10 mouse cellular contexts compared by ENCODE assay signal in genomic region chr3:107786980-107787612, GRCm38 (mm10). TPM values are rescaled to one million over a fixed set of nuclear protein-coding genes. Genes with fewer than 3 reads are reported as not detected.
DNase-seq lines count a peak whose midpoint lies in the region; ATAC-seq lines count a peak whose summit lies in the region.
"Had no signal": no experiment of that assay in that cellular context is flagged by ENCODE, and none has a peak within 500 bp of the region (broad histone marks: within the 10 kb centered on the region; RNA-seq: fewer than 3 reads in every experiment).

No protein-coding gene starts in this region.

- 56% methylated on average over 11 of the region's 11 CpGs for WGBS in hindbrain, embryonic 10.5 days
- 51% methylated on average over 11 of the region's 11 CpGs for WGBS in hindbrain, embryonic 11.5 days
- WGBS in heart, embryonic 13.5 days: 60% methylated on average over 11 of the region's 11 CpGs
- 47% methylated on average over 11 of the region's 11 CpGs for WGBS in limb, embryonic 10.5 days

- DNase-seq in hindbrain, embryonic 10.5 days (ENCODE audit: low spot score): peak; percentile 10
- DNase-seq in hindbrain, embryonic 11.5 days (ENCODE audit: low spot score): no peak
- DNase-seq in adrenal gland, adult 8-10 months: peak; percentile 62
- peak; percentile 53 for DNase-seq in limb, embryonic 10.5 days (ENCODE audit: low spot score)
- no peak for DNase-seq in liver
- no peak for DNase-seq in frontal cortex, postnatal 14 days (ENCODE audit: low spot score in 2 of 2)
- DNase-seq in c-Kit-positive CD71-positive TER-119-positive erythroid progenitor cells, embryonic 14.5 days (ENCODE audit: low spot score): no peak

- H3K27ac ChIP-seq in hindbrain, embryonic 10.5 days: peak overlapping the region; percentile 66
- no peak overlapping the region for H3K27ac ChIP-seq in hindbrain, embryonic 11.5 days (ENCODE audit: low read depth, low read length)
- no peak overlapping the region for H3K27ac ChIP-seq in heart, embryonic 13.5 days (replicated peaks)
- peak overlapping the region; percentile 80 for H3K27ac ChIP-seq in limb, embryonic 10.5 days
- H3K27ac ChIP-seq: embryonic facial prominence, embryonic 12.5 days; limb, embryonic 13.5 days had no signal

- no peak overlapping the region for H3K4me3 ChIP-seq in hindbrain, embryonic 10.5 days
- no peak overlapping the region for H3K4me3 ChIP-seq in hindbrain, embryonic 11.5 days (ENCODE audit: low read depth, low read length)
- no peak overlapping the region for H3K4me3 ChIP-seq in heart, embryonic 13.5 days
- peak overlapping the region; percentile 10; the same call in 1 of the 2 replicates for H3K4me3 ChIP-seq in limb, embryonic 10.5 days
- H3K4me3 ChIP-seq: embryonic facial prominence, embryonic 12.5 days; limb, embryonic 13.5 days had no signal

- H3K4me1 ChIP-seq in hindbrain, embryonic 10.5 days (replicated peaks): peaks cover 43% of the 10 kb centered on the region
- H3K4me1 ChIP-seq in hindbrain, embryonic 11.5 days (replicated peaks; ENCODE audit: control insufficient read depth, insufficient read depth, low read length): peaks cover 4% of the 10 kb centered on the region
- peaks cover 52% of the 10 kb centered on the region for H3K4me1 ChIP-seq in heart, embryonic 13.5 days
- peaks cover 48% of the 10 kb centered on the region for H3K4me1 ChIP-seq in limb, embryonic 10.5 days

- H3K36me3 ChIP-seq in hindbrain, embryonic 10.5 days: no peaks in the 10 kb centered on the region
- no peaks in the 10 kb centered on the region for H3K36me3 ChIP-seq in hindbrain, embryonic 11.5 days (ENCODE audit: control insufficient read depth, insufficient read depth, low read length)
- no peaks in the 10 kb centered on the region for H3K36me3 ChIP-seq in heart, embryonic 13.5 days
- H3K36me3 ChIP-seq in limb, embryonic 10.5 days: no peaks in the 10 kb centered on the region
- H3K36me3 ChIP-seq: embryonic facial prominence, embryonic 12.5 days; limb, embryonic 13.5 days had no signal

- no peaks in the 10 kb centered on the region for H3K27me3 ChIP-seq in hindbrain, embryonic 10.5 days (ENCODE audit: insufficient read depth, poor library complexity, severe bottlenecking)
- no peaks in the 10 kb centered on the region for H3K27me3 ChIP-seq in hindbrain, embryonic 11.5 days (ENCODE audit: control insufficient read depth, insufficient read depth, low read length)
- H3K27me3 ChIP-seq in heart, embryonic 13.5 days (replicated peaks): no peaks in the 10 kb centered on the region
- H3K27me3 ChIP-seq in limb, embryonic 10.5 days (ENCODE audit: low read depth, poor library complexity, severe bottlenecking): no peaks in the 10 kb centered on the region
- H3K27me3 ChIP-seq: embryonic facial prominence, embryonic 12.5 days; limb, embryonic 13.5 days had no signal

- H3K9ac ChIP-seq in hindbrain, embryonic 11.5 days (ENCODE audit: low read depth, low read length): no peak overlapping the region
- H3K9ac ChIP-seq in heart, embryonic 13.5 days: peak overlapping the region; percentile 39; the same call in 1 of the 2 replicates
- H3K9ac ChIP-seq: embryonic facial prominence, embryonic 12.5 days; limb, embryonic 13.5 days had no signal

- ATAC-seq in hindbrain, embryonic 11.5 days (ENCODE audit: low FRiP score): no peak
- ATAC-seq in heart, embryonic 13.5 days (ENCODE audit: extremely low read depth, insufficient number of reproducible peaks, low FRiP score, low TSS enrichment): no peak

- no peak overlapping the region for H3K4me2 ChIP-seq in hindbrain, embryonic 11.5 days (replicated peaks; ENCODE audit: low read depth, low read length)
- no peak overlapping the region for H3K4me2 ChIP-seq in heart, embryonic 13.5 days
- H3K4me2 ChIP-seq: embryonic facial prominence, embryonic 12.5 days; limb, embryonic 13.5 days had no signal

- no peaks in the 10 kb centered on the region for H3K9me3 ChIP-seq in hindbrain, embryonic 10.5 days
- H3K9me3 ChIP-seq in hindbrain, embryonic 11.5 days (ENCODE audit: control insufficient read depth, low read length): no peaks in the 10 kb centered on the region
- H3K9me3 ChIP-seq in heart, embryonic 13.5 days: no peaks in the 10 kb centered on the region
- no peaks in the 10 kb centered on the region for H3K9me3 ChIP-seq in limb, embryonic 10.5 days (replicated peaks)
- H3K9me3 ChIP-seq: embryonic facial prominence, embryonic 12.5 days; limb, embryonic 13.5 days had no signal

RNA-seq across cellular contexts. Expression of gene Csf1, which starts 26.8 kb away (rescaled TPM):
- 7.2 TPM in 2 replicates for polyA plus RNA-seq in hindbrain, embryonic 10.5 days (2016; fragmentation: Nextera tagmentation; extraction: Ambion mirVana)
- 5.3 and 6.0 TPM in 2 replicates for polyA plus RNA-seq in hindbrain, embryonic 11.5 days (2014; fragmentation: Nextera tagmentation; extraction: Ambion mirVana)
- 10 to 100 TPM; 14.8 to 29.7 (median 23.0) TPM for total RNA-seq in adrenal gland, adult 8-10 months (2022)
- polyA plus RNA-seq in heart, embryonic 13.5 days (2015; fragmentation: Nextera tagmentation; extraction: Ambion mirVana): 8.3 and 11.6 TPM in 2 replicates
- 3.4 and 4.6 TPM in 2 replicates for polyA plus RNA-seq in limb, embryonic 10.5 days (2016; fragmentation: Nextera tagmentation; extraction: Ambion mirVana)

Comparison
In these comparisons a context has a peak if more than half of its experiments do, and no peak if none do; other contexts are left out.
1. DNase-seq: peak in hindbrain, embryonic 10.5 days (single experiment), adrenal gland, adult 8-10 months (single experiment) and limb, embryonic 10.5 days (single experiment); none in hindbrain, embryonic 11.5 days (single experiment), liver (single experiment), frontal cortex, postnatal 14 days (0 of 2) and c-Kit-positive CD71-positive TER-119-positive erythroid progenitor cells, embryonic 14.5 days (single experiment).
2. H3K27ac ChIP-seq: peak in hindbrain, embryonic 10.5 days (single experiment) and limb, embryonic 10.5 days (single experiment); none in hindbrain, embryonic 11.5 days (single experiment) and heart, embryonic 13.5 days (single experiment).